Mouse (Mus musculus): Measurements from ENCODE around the gene Krtap28-13. TPM values are rescaled to one million over a fixed set of nuclear protein-coding genes. Genes with fewer than 3 reads are reported as not detected.

The Krtap28-13 gene
- 1.3 TPM in 1 of 2 replicates, not detected in the other for polyA plus RNA-seq (2012; rRNA removed)

- WGBS, result 90% methylated on average over 4 of the region's 4 CpGs
- Histone ChIP-seq H3K36me3 (ENCODE audit: control insufficient read depth, insufficient read depth, low read length) (no peaks in the 10 kb centered on the region), H3K4me1 (ENCODE audit: control insufficient read depth, insufficient read depth, insufficient read length, low read length) (no peaks in the 10 kb centered on the region; the same call in 1 of the 2 replicates), H3K27ac (ENCODE audit: insufficient read depth, low read depth, low read length) (no peak within 1 kb of the TSS), H3K4me3 (ENCODE audit: low read depth, low read length) (no peak within 1 kb of the TSS), H3K27me3 (ENCODE audit: control insufficient read depth, insufficient read depth, low read length) (no peaks in the 10 kb centered on the region)
- TF ChIP-seq CTCF (IDR thresholded peaks at IDR 0.05; ENCODE audit: extremely low read depth, insufficient read length, insufficient replicate concordance, low read depth, low read length) (no peak), POLR2A (IDR thresholded peaks at IDR 0.05; ENCODE audit: low read depth, low read length) (no peak)
Observed at GRCm38 (mm10) chr1:83060643-83061042, at the start of gene Krtap28-13. Gene Krtap28-13, plus strand, starts transcription at chr1:83060930.

- no peak for TF ChIP-seq POLR2A (IDR thresholded peaks at IDR 0.05; ENCODE audit: low read depth, low read length)
- no peak for TF ChIP-seq CTCF (IDR thresholded peaks at IDR 0.05; ENCODE audit: extremely low read depth, insufficient read length, insufficient replicate concordance, low read depth, low read length)
- H3K36me3 ChIP-seq (ENCODE audit: control insufficient read depth, insufficient read depth, low read length), result no peaks in the 10 kb centered on the region
- no peaks in the 10 kb centered on the region; the same call in 1 of the 2 replicates for H3K4me1 ChIP-seq (ENCODE audit: control insufficient read depth, insufficient read depth, insufficient read length, low read length)
- WGBS, result 38% methylated on average over 3 of the region's 3 CpGs
- no peaks in the 10 kb centered on the region for H3K27me3 ChIP-seq (ENCODE audit: control insufficient read depth, insufficient read depth, low read length)
- no peak overlapping the region for H3K4me3 ChIP-seq (ENCODE audit: low read depth, low read length)
- H3K27ac ChIP-seq (ENCODE audit: insufficient read depth, low read depth, low read length), result no peak overlapping the region
Observed at GRCm38 (mm10) chr1:83014477-83014876, 46.3 kb upstream of the Krtap28-13 start.

DNA sequence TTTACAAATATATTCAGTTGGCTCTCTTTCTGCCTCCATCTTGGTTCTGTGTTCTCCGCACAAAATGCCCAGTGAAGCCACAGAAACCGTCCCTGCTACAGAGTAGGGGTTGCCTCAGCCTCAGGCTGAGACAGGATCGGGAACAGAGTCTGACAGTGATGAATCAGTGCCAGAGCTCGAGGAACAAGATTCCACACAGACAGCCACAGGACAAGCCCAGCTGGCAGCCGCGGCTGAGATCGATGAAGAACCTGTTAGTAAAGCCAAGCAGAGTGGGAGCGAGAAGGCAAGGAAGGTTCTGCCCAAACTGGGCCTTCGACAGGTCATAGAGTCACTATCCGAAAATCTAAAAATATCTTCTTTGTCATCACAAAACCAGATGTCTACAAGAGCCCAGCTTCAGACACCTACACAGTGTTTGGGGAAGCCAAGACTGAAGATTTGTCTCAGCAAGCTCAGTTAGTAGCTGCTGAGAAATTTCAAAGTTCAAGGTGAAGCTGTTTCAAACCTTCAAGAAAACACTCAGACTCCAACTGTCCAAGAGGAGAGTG is 45.3 kb upstream of the Krtap28-13 start:
- H3K4me1 ChIP-seq (ENCODE audit: control insufficient read depth, insufficient read depth, insufficient read length, low read length), result no peaks in the 10 kb centered on the region; the same call in 1 of the 2 replicates
- H3K27ac ChIP-seq (ENCODE audit: insufficient read depth, low read depth, low read length), result no peak overlapping the region; the same call in 1 of the 2 replicates
- WGBS, result 60% methylated on average over 10 of the region's 10 CpGs
- no peak overlapping the region for H3K4me3 ChIP-seq (ENCODE audit: low read depth, low read length)
- H3K27me3 ChIP-seq (ENCODE audit: control insufficient read depth, insufficient read depth, low read length), result no peaks in the 10 kb centered on the region
- TF ChIP-seq POLR2A (IDR thresholded peaks at IDR 0.05; ENCODE audit: low read depth, low read length), result no peak
- TF ChIP-seq CTCF (IDR thresholded peaks at IDR 0.05; ENCODE audit: extremely low read depth, insufficient read length, insufficient replicate concordance, low read depth, low read length), result no peak
- H3K36me3 ChIP-seq (ENCODE audit: control insufficient read depth, insufficient read depth, low read length), result no peaks in the 10 kb centered on the region

GRCm38 (mm10) chr1:83016556-83016955 is 44.2 kb upstream of the Krtap28-13 start:
- 31% methylated on average over 1 of the region's 1 CpGs for WGBS
- H3K27ac ChIP-seq (ENCODE audit: insufficient read depth, low read depth, low read length), result no peak overlapping the region
- H3K4me3 ChIP-seq (ENCODE audit: low read depth, low read length), result no peak overlapping the region
- no peaks in the 10 kb centered on the region for H3K27me3 ChIP-seq (ENCODE audit: control insufficient read depth, insufficient read depth, low read length)
- H3K36me3 ChIP-seq (ENCODE audit: control insufficient read depth, insufficient read depth, low read length), result no peaks in the 10 kb centered on the region
- TF ChIP-seq CTCF (IDR thresholded peaks at IDR 0.05; ENCODE audit: extremely low read depth, insufficient read length, insufficient replicate concordance, low read depth, low read length), result no peak
- TF ChIP-seq POLR2A (IDR thresholded peaks at IDR 0.05; ENCODE audit: low read depth, low read length), result no peak
- H3K4me1 ChIP-seq (ENCODE audit: control insufficient read depth, insufficient read depth, insufficient read length, low read length), result no peaks in the 10 kb centered on the region; the same call in 1 of the 2 replicates

DNA sequence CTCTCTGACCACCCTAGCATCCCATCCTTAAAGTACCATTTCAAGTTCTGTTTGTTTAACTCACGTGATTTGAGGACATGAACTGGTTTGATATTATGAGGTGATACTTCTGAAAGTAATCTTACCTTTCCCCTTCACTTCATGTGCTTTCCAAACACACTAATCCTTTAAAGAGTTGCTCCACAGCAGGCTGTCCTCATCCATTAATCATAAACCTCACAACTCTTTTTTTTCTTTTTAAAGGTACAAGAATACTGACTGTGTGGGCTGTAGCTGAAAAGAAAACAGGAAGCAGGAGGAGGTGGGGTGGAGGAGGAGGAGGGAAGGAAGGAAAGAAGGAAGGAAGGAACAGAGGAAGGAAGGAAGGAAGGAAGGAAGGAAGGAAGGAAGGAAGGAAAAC is 28.8 kb upstream of the Krtap28-13 start:
- no peaks in the 10 kb centered on the region for H3K27me3 ChIP-seq (ENCODE audit: control insufficient read depth, insufficient read depth, low read length)
- no peak overlapping the region for H3K4me3 ChIP-seq (ENCODE audit: low read depth, low read length)
- no peak overlapping the region for H3K27ac ChIP-seq (ENCODE audit: insufficient read depth, low read depth, low read length)
- H3K4me1 ChIP-seq (ENCODE audit: control insufficient read depth, insufficient read depth, insufficient read length, low read length), result no peaks in the 10 kb centered on the region
- TF ChIP-seq CTCF (IDR thresholded peaks at IDR 0.05; ENCODE audit: extremely low read depth, insufficient read length, insufficient replicate concordance, low read depth, low read length), result no peak
- no peak for TF ChIP-seq POLR2A (IDR thresholded peaks at IDR 0.05; ENCODE audit: low read depth, low read length)
- WGBS, result 29% methylated on average over 1 of the region's 1 CpGs
- H3K36me3 ChIP-seq (ENCODE audit: control insufficient read depth, insufficient read depth, low read length), result no peaks in the 10 kb centered on the region

DNA sequence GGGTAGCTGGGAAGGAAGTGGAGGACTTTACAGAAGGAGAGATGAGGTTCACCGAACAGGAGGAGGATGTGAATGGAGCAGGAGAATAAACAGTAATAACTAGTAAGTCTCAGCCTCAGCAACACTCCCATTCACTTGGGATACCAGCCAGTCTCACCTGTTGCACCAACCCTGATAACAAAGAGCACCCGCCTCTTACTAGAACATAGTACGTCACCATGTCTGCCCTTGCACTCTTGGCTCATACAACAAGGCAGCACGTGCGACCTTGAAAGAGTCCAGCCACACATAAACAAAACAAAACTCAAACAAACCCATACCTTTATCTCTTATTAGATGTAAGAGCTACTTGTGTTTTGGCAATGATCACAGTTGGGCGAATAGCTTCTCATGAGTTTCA is 28.2 kb upstream of the Krtap28-13 start:
- WGBS, result 38% methylated on average over 6 of the region's 6 CpGs
- no peaks in the 10 kb centered on the region for H3K36me3 ChIP-seq (ENCODE audit: control insufficient read depth, insufficient read depth, low read length)
- no peak for TF ChIP-seq POLR2A (IDR thresholded peaks at IDR 0.05; ENCODE audit: low read depth, low read length)
- TF ChIP-seq CTCF (IDR thresholded peaks at IDR 0.05; ENCODE audit: extremely low read depth, insufficient read length, insufficient replicate concordance, low read depth, low read length), result no peak
- H3K4me1 ChIP-seq (ENCODE audit: control insufficient read depth, insufficient read depth, insufficient read length, low read length), result no peaks in the 10 kb centered on the region
- no peaks in the 10 kb centered on the region for H3K27me3 ChIP-seq (ENCODE audit: control insufficient read depth, insufficient read depth, low read length)
- no peak overlapping the region for H3K4me3 ChIP-seq (ENCODE audit: low read depth, low read length)
- H3K27ac ChIP-seq (ENCODE audit: insufficient read depth, low read depth, low read length), result no peak overlapping the region

- Histone ChIP-seq H3K27me3 (ENCODE audit: control insufficient read depth, insufficient read depth, low read length) (no peaks in the 10 kb centered on the region), H3K4me1 (ENCODE audit: control insufficient read depth, insufficient read depth, insufficient read length, low read length) (peaks cover 5% of the 10 kb centered on the region; the same call in 1 of the 2 replicates), H3K4me3 (ENCODE audit: low read depth, low read length) (no peak overlapping the region), H3K27ac (ENCODE audit: insufficient read depth, low read depth, low read length) (no peak overlapping the region), H3K36me3 (ENCODE audit: control insufficient read depth, insufficient read depth, low read length) (no peaks in the 10 kb centered on the region)
- TF ChIP-seq CTCF (IDR thresholded peaks at IDR 0.05; ENCODE audit: extremely low read depth, insufficient read length, insufficient replicate concordance, low read depth, low read length) (no peak), POLR2A (IDR thresholded peaks at IDR 0.05; ENCODE audit: low read depth, low read length) (no peak)
- WGBS, result 81% methylated on average over 5 of the region's 5 CpGs
Observed at GRCm38 (mm10) chr1:83034509-83034908, 26.2 kb upstream of the Krtap28-13 start.

All from small intestine, adult 2 months (tissue).